Mouse (Mus musculus) limb, embryonic 13.5 days (tissue): ENCODE data around the gene Abtb2. TPM values are rescaled to one million over a fixed set of nuclear protein-coding genes. Genes with fewer than 3 reads are reported as not detected.
A peak's percentile ranks its signal among the peaks of the same experiment; 100 is the strongest.

ENCODE experiments used
- ATAC-seq: fragments of 200-750 bp; cut with Nextera tagmentation; 2 replicates; pipeline ENCODE4 v1.8.0; 2017; ENCODE audit warnings: low read depth, moderate number of reproducible peaks, moderate TSS enrichment; ENCODE audit not compliant: low FRiP score
- H3K27ac ChIP-seq: fragments of 300-500 bp; sonication (generic); 2 replicates; pipeline ENCODE4 v1.5.1; 2015; ENCODE audit warnings: inconsistent platforms, mild to moderate bottlenecking, moderate library complexity
- H3K27me3 ChIP-seq: fragments of 300-500 bp; sonication (generic); 2 replicates; pipeline ENCODE4 v1.6.1; 2015; ENCODE audit warnings: mild to moderate bottlenecking, inconsistent platforms
- H3K36me3 ChIP-seq: fragments of 300-500 bp; sonication (generic); 2 replicates; pipeline ENCODE4 v1.6.1; 2015; ENCODE audit warnings: inconsistent platforms, mild to moderate bottlenecking, moderate library complexity
- H3K4me1 ChIP-seq: fragments of 300-500 bp; sonication (generic); 2 replicates; pipeline ENCODE4 v1.6.1; 2015; ENCODE audit warnings: inconsistent platforms
- H3K4me2 ChIP-seq: fragments of 300-500 bp; sonication (generic); replicated peaks from 2 replicates; pipeline ENCODE4 v1.6.1; 2015; ENCODE audit warnings: inconsistent platforms, mild to moderate bottlenecking, moderate library complexity
- H3K4me3 ChIP-seq: fragments of 300-500 bp; sonication (generic); 2 replicates; pipeline ENCODE4 v1.5.1; 2015; ENCODE audit warnings: moderate library complexity, mild to moderate bottlenecking, inconsistent platforms
- H3K9ac ChIP-seq: fragments of 300-500 bp; sonication (generic); 2 replicates; pipeline ENCODE4 v1.6.1; 2015; ENCODE audit warnings: mild to moderate bottlenecking, inconsistent platforms
- H3K9me3 ChIP-seq: fragments of 300-500 bp; sonication (generic); 2 replicates; pipeline ENCODE4 v1.6.1; 2016; ENCODE audit warnings: inconsistent platforms
- WGBS: fragments of 180-500 bp; shearing (Covaris S2); methylation state at CpG from one replicate; pipeline ENCODE4 v1.1.7; 2015; 5-methylcytosine and 5-hydroxymethylcytosine counted together
- polyA plus RNA-seq: library from polyadenylated mRNA; unstranded; fragments of >200 nt; fragmentation: Nextera tagmentation; extraction: Ambion mirVana; gene quantifications from 2 replicates; pipeline ENCODE4 v1.2.1, GENCODE M21; 2015

The Abtb2 gene
- polyA plus RNA-seq, 1 experiment from 2014 or later = 20.5 TPM

GRCm38 (mm10) chr2:103568161-103568560 lies 2.1 kb downstream of the Abtb2 start:
- Histone ChIP-seq H3K4me2 (peak overlapping the region; percentile 92), H3K4me3 (peak overlapping the region; percentile 88), H3K27ac (no peak overlapping the region), H3K36me3 (no peaks in the 10 kb centered on the region), H3K27me3 (peaks cover 5% of the 10 kb centered on the region; the same call in 1 of the 2 replicates), H3K9me3 (no peaks in the 10 kb centered on the region), H3K4me1 (peaks cover 58% of the 10 kb centered on the region), H3K9ac (peak overlapping the region; percentile 88)
- no peak for ATAC-seq
- 5% methylated on average over 7 of the region's 7 CpGs for WGBS

GRCm38 (mm10) chr2:103569716-103570115 lies 3.6 kb downstream of the Abtb2 start:
- H3K4me3 ChIP-seq = peak overlapping the region; percentile 88
- no peak for ATAC-seq
- peak overlapping the region; percentile 92 for H3K4me2 ChIP-seq
- H3K9me3 ChIP-seq = no peaks in the 10 kb centered on the region
- peaks cover 57% of the 10 kb centered on the region for H3K4me1 ChIP-seq
- H3K27me3 ChIP-seq = no peaks in the 10 kb centered on the region
- H3K27ac ChIP-seq = no peak overlapping the region
- 48% methylated on average over 1 of the region's 1 CpGs for WGBS
- no peak overlapping the region for H3K9ac ChIP-seq
- H3K36me3 ChIP-seq = no peaks in the 10 kb centered on the region

GRCm38 (mm10) chr2:103572354-103572753 lies 6.2 kb downstream of the Abtb2 start:
- 52% methylated on average over 2 of the region's 2 CpGs for WGBS
- H3K9ac ChIP-seq = no peak overlapping the region
- no peaks in the 10 kb centered on the region for H3K36me3 ChIP-seq
- peaks cover 59% of the 10 kb centered on the region for H3K4me1 ChIP-seq
- no peaks in the 10 kb centered on the region for H3K27me3 ChIP-seq
- no peak overlapping the region for H3K4me2 ChIP-seq
- ATAC-seq = no peak
- H3K27ac ChIP-seq = no peak overlapping the region
- H3K9me3 ChIP-seq = no peaks in the 10 kb centered on the region
- no peak overlapping the region for H3K4me3 ChIP-seq

- no peak for ATAC-seq
- H3K9me3 ChIP-seq = no peaks in the 10 kb centered on the region
- H3K36me3 ChIP-seq = no peaks in the 10 kb centered on the region
- peaks cover 55% of the 10 kb centered on the region for H3K4me1 ChIP-seq
- no peak overlapping the region for H3K4me3 ChIP-seq
- no peak overlapping the region for H3K27ac ChIP-seq
- no peak overlapping the region for H3K9ac ChIP-seq
- no peak overlapping the region for H3K4me2 ChIP-seq
- H3K27me3 ChIP-seq = no peaks in the 10 kb centered on the region
- 68% methylated on average over 3 of the region's 3 CpGs for WGBS
Measured at GRCm38 (mm10) chr2:103576371-103576770, 10.3 kb downstream of the Abtb2 start.

- peak; percentile 37; the same call in 1 of the 2 replicates for ATAC-seq
- H3K27me3 ChIP-seq = no peaks in the 10 kb centered on the region
- no peak overlapping the region for H3K4me2 ChIP-seq
- H3K4me3 ChIP-seq = no peak overlapping the region
- H3K36me3 ChIP-seq = no peaks in the 10 kb centered on the region
- no peak overlapping the region for H3K27ac ChIP-seq
- H3K4me1 ChIP-seq = peaks cover 65% of the 10 kb centered on the region
- WGBS = 53% methylated on average over 7 of the region's 7 CpGs
- H3K9ac ChIP-seq = no peak overlapping the region
- H3K9me3 ChIP-seq = no peaks in the 10 kb centered on the region
Measured at GRCm38 (mm10) chr2:103577752-103578662, 11.9 kb downstream of the Abtb2 start.

- no peak overlapping the region for H3K27ac ChIP-seq
Measured at GRCm38 (mm10) chr2:103578663-103579213, 12.6 kb downstream of the Abtb2 start.

GRCm38 (mm10) chr2:103580756-103581155 lies 14.6 kb downstream of the Abtb2 start:
- WGBS = 32% methylated on average over 8 of the region's 8 CpGs
- no peak for ATAC-seq
- H3K9me3 ChIP-seq = no peaks in the 10 kb centered on the region
- no peak overlapping the region for H3K9ac ChIP-seq
- no peaks in the 10 kb centered on the region for H3K27me3 ChIP-seq
- peak overlapping the region; percentile 74; the same call in 1 of the 2 replicates for H3K27ac ChIP-seq
- H3K4me2 ChIP-seq = peak overlapping the region; percentile 44
- H3K36me3 ChIP-seq = no peaks in the 10 kb centered on the region
- H3K4me1 ChIP-seq = peaks cover 82% of the 10 kb centered on the region
- H3K4me3 ChIP-seq = no peak overlapping the region

More at GRCm38 (mm10) chr2:103578663-103579213, 12.6 kb downstream of the Abtb2 start:
- no peak for ATAC-seq
- 91% methylated on average over 10 of the region's 10 CpGs for WGBS
- Histone ChIP-seq H3K27me3 (no peaks in the 10 kb centered on the region), H3K9me3 (no peaks in the 10 kb centered on the region), H3K9ac (no peak overlapping the region), H3K4me3 (no peak overlapping the region), H3K36me3 (no peaks in the 10 kb centered on the region), H3K4me2 (no peak overlapping the region), H3K4me1 (peaks cover 70% of the 10 kb centered on the region)

GRCm38 (mm10) chr2:103581369-103581897 lies 15.3 kb downstream of the Abtb2 start:
- Histone ChIP-seq H3K4me2 (peak overlapping the region; percentile 44), H3K27me3 (no peaks in the 10 kb centered on the region), H3K4me3 (no peak overlapping the region), H3K36me3 (no peaks in the 10 kb centered on the region), H3K9me3 (no peaks in the 10 kb centered on the region), H3K9ac (no peak overlapping the region), H3K4me1 (peaks cover 82% of the 10 kb centered on the region), H3K27ac (peak overlapping the region; percentile 74; the same call in 1 of the 2 replicates)
- peak; percentile 66 for ATAC-seq
- 13% methylated on average over 7 of the region's 7 CpGs for WGBS

GRCm38 (mm10) chr2:103583316-103583715 lies 17.2 kb downstream of the Abtb2 start:
- Histone ChIP-seq H3K4me3 (no peak overlapping the region), H3K36me3 (no peaks in the 10 kb centered on the region), H3K9me3 (no peaks in the 10 kb centered on the region), H3K4me2 (no peak overlapping the region), H3K4me1 (peaks cover 83% of the 10 kb centered on the region), H3K9ac (no peak overlapping the region), H3K27ac (no peak overlapping the region), H3K27me3 (no peaks in the 10 kb centered on the region)
- ATAC-seq = no peak
- WGBS = 64% methylated on average over 3 of the region's 3 CpGs

- H3K36me3 ChIP-seq = no peaks in the 10 kb centered on the region
- H3K27ac ChIP-seq = no peak overlapping the region
- H3K4me2 ChIP-seq = no peak overlapping the region
- H3K4me3 ChIP-seq = no peak overlapping the region
- no peak overlapping the region for H3K9ac ChIP-seq
- peaks cover 86% of the 10 kb centered on the region for H3K4me1 ChIP-seq
- H3K27me3 ChIP-seq = no peaks in the 10 kb centered on the region
- ATAC-seq = no peak
- H3K9me3 ChIP-seq = no peaks in the 10 kb centered on the region
Measured at GRCm38 (mm10) chr2:103584093-103584492, 18.0 kb downstream of the Abtb2 start.

- H3K27ac ChIP-seq = peak overlapping the region; percentile 74
- ATAC-seq = peak; percentile 7; the same call in 1 of the 2 replicates
- peaks cover 89% of the 10 kb centered on the region for H3K4me1 ChIP-seq
Measured at GRCm38 (mm10) chr2:103586423-103586822, 20.3 kb downstream of the Abtb2 start.

GRCm38 (mm10) chr2:103588776-103589175 lies 22.7 kb downstream of the Abtb2 start:
- H3K9ac ChIP-seq = no peak overlapping the region
- H3K4me1 ChIP-seq = peaks cover 90% of the 10 kb centered on the region
- H3K36me3 ChIP-seq = no peaks in the 10 kb centered on the region
- H3K27me3 ChIP-seq = no peaks in the 10 kb centered on the region
- ATAC-seq = peak; percentile 52; the same call in 1 of the 2 replicates
- peak overlapping the region; percentile 43 for H3K4me2 ChIP-seq
- H3K4me3 ChIP-seq = no peak overlapping the region
- WGBS = 52% methylated on average over 5 of the region's 5 CpGs
- peak overlapping the region; percentile 91 for H3K27ac ChIP-seq
- H3K9me3 ChIP-seq = no peaks in the 10 kb centered on the region

More at GRCm38 (mm10) chr2:103586423-103586822, 20.3 kb downstream of the Abtb2 start:
- 63% methylated on average over 3 of the region's 3 CpGs for WGBS
- no peak overlapping the region for H3K4me3 ChIP-seq
- no peaks in the 10 kb centered on the region for H3K27me3 ChIP-seq
- no peak overlapping the region for H3K4me2 ChIP-seq
- H3K36me3 ChIP-seq = no peaks in the 10 kb centered on the region
- no peak overlapping the region for H3K9ac ChIP-seq
- no peaks in the 10 kb centered on the region for H3K9me3 ChIP-seq
